ENCODE assay signal across 9 mouse cellular contexts in the genomic region with DNA sequence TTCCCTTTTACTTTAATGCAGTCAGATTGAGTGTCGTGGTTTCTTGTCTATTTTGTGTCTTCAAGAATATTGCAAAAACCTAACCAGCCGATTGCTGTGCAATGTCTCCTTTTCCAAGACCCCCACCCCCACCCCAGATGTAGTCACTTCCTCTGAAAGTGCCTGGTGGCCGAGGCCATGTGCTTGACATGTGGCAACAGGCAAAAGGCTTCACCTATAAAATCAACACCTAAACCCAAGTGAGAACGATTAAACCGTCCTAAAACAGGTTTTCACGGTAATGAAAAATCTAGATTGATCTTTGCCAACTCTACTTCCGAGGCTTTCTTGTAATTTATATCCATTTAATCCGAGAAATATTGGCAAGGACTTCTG. TPM values are rescaled to one million over a fixed set of nuclear protein-coding genes. Genes with fewer than 3 reads are reported as not detected.
DNase-seq lines count a peak whose midpoint lies in the region; ATAC-seq and TF ChIP-seq lines count a peak whose summit lies in the region.
"Had no signal": no experiment of that assay in that cellular context is flagged by ENCODE, and none has a peak within 500 bp of the region (broad histone marks: within the 10 kb centered on the region; RNA-seq: fewer than 3 reads in every experiment).

No protein-coding gene starts in this region.

- no peak for TF ChIP-seq CTCF in embryonic fibroblast, embryonic 13.5 days (IDR thresholded peaks at IDR 0.05; ENCODE audit: borderline replicate concordance, insufficient read depth, low read length)

- WGBS in limb, embryonic 15.5 days: under 1% methylated on average over 8 of the region's 8 CpGs
- 1% methylated on average over 8 of the region's 8 CpGs for WGBS in neural tube, embryonic 15.5 days

- H3K9ac ChIP-seq in limb, embryonic 15.5 days: peak overlapping the region; percentile 99
- H3K9ac ChIP-seq in neural tube, embryonic 15.5 days (replicated peaks): peak overlapping the region; percentile 99

- H3K9me3 ChIP-seq in limb, embryonic 15.5 days: no peaks in the 10 kb centered on the region
- no peaks in the 10 kb centered on the region for H3K9me3 ChIP-seq in neural tube, embryonic 15.5 days (replicated peaks)

- TF ChIP-seq POLR2A in embryonic fibroblast, embryonic 13.5 days (IDR thresholded peaks at IDR 0.05; ENCODE audit: low read depth, low read length): 0 out of 2 replicates have a peak, but pooled peaks have one; percentile 9

- H3K4me3 ChIP-seq in embryonic fibroblast, embryonic 13.5 days (ENCODE audit: insufficient read depth, low read length): peak overlapping the region; percentile 71
- peak overlapping the region; percentile 98 for H3K4me3 ChIP-seq in limb, embryonic 15.5 days
- peak overlapping the region; percentile 98 for H3K4me3 ChIP-seq in neural tube, embryonic 15.5 days (replicated peaks)

- H3K4me2 ChIP-seq in limb, embryonic 15.5 days: peak overlapping the region; percentile 84
- peak overlapping the region; percentile 87 for H3K4me2 ChIP-seq in neural tube, embryonic 15.5 days

- ATAC-seq in limb, embryonic 15.5 days (ENCODE audit: insufficient number of reproducible peaks, low FRiP score, low TSS enrichment, low read depth): no peak
- ATAC-seq in neural tube, embryonic 15.5 days (ENCODE audit: low FRiP score): no peak

- DNase-seq in embryo, embryonic 10 days (ENCODE audit: low spot score): peak; percentile 63
- DNase-seq in embryo, embryonic 9.5 days (ENCODE audit: extremely low spot score): no peak
- DNase-seq in CD4-positive helper T cell, adult 2 months (ENCODE audit: low read depth, low spot score): peak; percentile 57
- DNase-seq in testis, postnatal 14 days (ENCODE audit: low spot score): no peak
- no peak for DNase-seq in frontal cortex, postnatal 36 days (ENCODE audit: low spot score in 2 of 2)

- H3K4me1 ChIP-seq in embryonic fibroblast, embryonic 13.5 days (ENCODE audit: control insufficient read depth, insufficient read depth, low read length): peaks cover 14% of the 10 kb centered on the region
- H3K4me1 ChIP-seq in limb, embryonic 15.5 days: peaks cover 27% of the 10 kb centered on the region
- peaks cover 34% of the 10 kb centered on the region for H3K4me1 ChIP-seq in neural tube, embryonic 15.5 days

- no peaks in the 10 kb centered on the region for H3K27me3 ChIP-seq in limb, embryonic 15.5 days
- no peaks in the 10 kb centered on the region for H3K27me3 ChIP-seq in neural tube, embryonic 15.5 days (replicated peaks)
- H3K27me3 ChIP-seq: Patski had no signal

- peak overlapping the region; percentile 81 for H3K27ac ChIP-seq in embryonic fibroblast, embryonic 13.5 days (ENCODE audit: insufficient read depth, low read length)
- peak overlapping the region; percentile 96 for H3K27ac ChIP-seq in limb, embryonic 15.5 days
- peak overlapping the region; percentile 97 for H3K27ac ChIP-seq in neural tube, embryonic 15.5 days (replicated peaks)

- H3K36me3 ChIP-seq in limb, embryonic 15.5 days: peaks cover 11% of the 10 kb centered on the region
- peaks cover 13% of the 10 kb centered on the region for H3K36me3 ChIP-seq in neural tube, embryonic 15.5 days

RNA-seq across cellular contexts. Expression of a gene that starts 1.1 kb away (rescaled TPM):
- 353 and 374 TPM in 2 replicates for polyA plus RNA-seq in embryonic fibroblast, embryonic 13.5 days (2011; ENCODE audit: insufficient read length, low read depth, missing spikeins)
- polyA plus RNA-seq in limb, embryonic 15.5 days (2015; fragmentation: Nextera tagmentation; extraction: Ambion mirVana): 1,091 and 1,093 TPM in 2 replicates
- polyA plus RNA-seq in neural tube, embryonic 15.5 days (2015; fragmentation: Nextera tagmentation; extraction: Ambion mirVana): 511 and 660 TPM in 2 replicates

RNA-seq across cellular contexts. Expression of a gene that starts 11.2 kb away (rescaled TPM):
- 48.9 and 52.5 TPM in 2 replicates for polyA plus RNA-seq in embryonic fibroblast, embryonic 13.5 days (2011; ENCODE audit: insufficient read length, low read depth, missing spikeins)
- 36.4 and 45.6 TPM in 2 replicates for polyA plus RNA-seq in limb, embryonic 15.5 days (2015; fragmentation: Nextera tagmentation; extraction: Ambion mirVana)
- polyA plus RNA-seq in neural tube, embryonic 15.5 days (2015; fragmentation: Nextera tagmentation; extraction: Ambion mirVana): 22.6 and 30.8 TPM in 2 replicates

RNA-seq across cellular contexts. Expression of a gene that starts 14.2 kb away (rescaled TPM):
- 2.5 and 8.9 TPM in 2 replicates for polyA plus RNA-seq in embryonic fibroblast, embryonic 13.5 days (2011; ENCODE audit: insufficient read length, low read depth, missing spikeins)
- polyA plus RNA-seq in limb, embryonic 15.5 days (2015; fragmentation: Nextera tagmentation; extraction: Ambion mirVana): 3.0 and 5.1 TPM in 2 replicates
- polyA plus RNA-seq in neural tube, embryonic 15.5 days (2015; fragmentation: Nextera tagmentation; extraction: Ambion mirVana): 1.5 and 2.1 TPM in 2 replicates

RNA-seq across cellular contexts. Expression of a gene that starts 37.8 kb away (rescaled TPM):
- polyA plus RNA-seq in embryonic fibroblast, embryonic 13.5 days (2011; ENCODE audit: insufficient read length, low read depth, missing spikeins): 15.5 and 23.6 TPM in 2 replicates
- 11.9 and 12.5 TPM in 2 replicates for polyA plus RNA-seq in limb, embryonic 15.5 days (2015; fragmentation: Nextera tagmentation; extraction: Ambion mirVana)
- 11.5 and 12.5 TPM in 2 replicates for polyA plus RNA-seq in neural tube, embryonic 15.5 days (2015; fragmentation: Nextera tagmentation; extraction: Ambion mirVana)

RNA-seq across cellular contexts. Expression of a gene that starts 37.8 kb away (rescaled TPM):
- polyA plus RNA-seq in embryonic fibroblast, embryonic 13.5 days (2011; ENCODE audit: insufficient read length, low read depth, missing spikeins): 230 TPM in 2 replicates
- 183 and 189 TPM in 2 replicates for polyA plus RNA-seq in limb, embryonic 15.5 days (2015; fragmentation: Nextera tagmentation; extraction: Ambion mirVana)
- 204 and 207 TPM in 2 replicates for polyA plus RNA-seq in neural tube, embryonic 15.5 days (2015; fragmentation: Nextera tagmentation; extraction: Ambion mirVana)

Comparison
In these comparisons a context has a peak if more than half of its experiments do, and no peak if none do; other contexts are left out.
1. DNase-seq: peak in embryo, embryonic 10 days (single experiment) and CD4-positive helper T cell, adult 2 months (single experiment); none in embryo, embryonic 9.5 days (single experiment), testis, postnatal 14 days (single experiment) and frontal cortex, postnatal 36 days (0 of 2).
2. Peak in every context shown above with its lines, with median percentiles within 50 percentile points of each other: H3K27ac ChIP-seq and H3K4me3 ChIP-seq.